Mouse (Mus musculus) heart, adult 2 months (tissue): Measurements from ENCODE around the gene Ifna16. TPM values are rescaled to one million over a fixed set of nuclear protein-coding genes. Genes with fewer than 3 reads are reported as not detected.

Source experiments
- DNase-seq, 2 experiments: peaks; one replicate each; pipeline ENCODE4 v3.0.0; 2021
- H3K27ac ChIP-seq: fragments of 200-600 bp; 2 replicates; pipeline ENCODE4 v1.8.1; 2022
- H3K27me3 ChIP-seq: fragments of 200-500 bp; 2 replicates; pipeline ENCODE4 v1.6.1; 2012; ENCODE audit warnings: mild to moderate bottlenecking, low read length, inconsistent platforms, mixed read lengths; ENCODE audit not compliant: control insufficient read depth, insufficient read depth
- H3K36me3 ChIP-seq: fragments of 200-500 bp; 2 replicates; pipeline ENCODE4 v1.6.1; 2012; ENCODE audit warnings: low read length, inconsistent platforms; ENCODE audit not compliant: control insufficient read depth, insufficient read depth
- H3K4me1 ChIP-seq: fragments of 200-500 bp; 2 replicates; pipeline ENCODE4 v1.6.1; 2011; ENCODE audit warnings: low read length; ENCODE audit not compliant: control insufficient read depth, insufficient read depth
- H3K4me3 ChIP-seq: fragments of 200-600 bp; 2 replicates; pipeline ENCODE4 v1.8.1; 2022
- H3K79me2 ChIP-seq: fragments of 200-500 bp; replicated peaks from 2 replicates; pipeline ENCODE4 v1.6.1; 2012; ENCODE audit warnings: mild to moderate bottlenecking, inconsistent platforms, low read length, moderate library complexity, mixed read lengths; ENCODE audit not compliant: control insufficient read depth, insufficient read depth
- H3K9ac ChIP-seq: fragments of 200-500 bp; 2 replicates; pipeline ENCODE4 v1.6.1; 2012; ENCODE audit warnings: low read depth, mild to moderate bottlenecking, control low read depth, inconsistent platforms, low read length, mixed read lengths
- CTCF ChIP-seq: fragments of 200-600 bp; IDR thresholded peaks from 2 replicates; pipeline ENCODE4 v1.8.1; 2022; ENCODE audit warnings: antibody characterized with exemption, mild to moderate bottlenecking, moderate library complexity
- EP300 ChIP-seq: fragments of 200-500 bp; IDR thresholded peaks from 2 replicates; pipeline ENCODE4 v1.6.1; 2011; ENCODE audit warnings: low read depth, low read length, control low read depth; ENCODE audit not compliant: insufficient read depth
- POLR2A ChIP-seq: fragments of 200-500 bp; IDR thresholded peaks from 2 replicates; pipeline ENCODE4 v1.6.1; 2011; ENCODE audit warnings: mild to moderate bottlenecking, low read depth, low read length, control low read depth; ENCODE audit not compliant: insufficient read depth
- WGBS: fragments of 180-500 bp; shearing (Covaris S2); methylation state at CpG from one replicate; pipeline ENCODE4 v1.1.7; 2018; 5-methylcytosine and 5-hydroxymethylcytosine counted together
- intact Hi-C: fragments of 180-260 bp; cut with DNase I; formaldehyde crosslinking; loops from one replicate; pipeline ENCODE4 v1.15.1; 2025
- polyA plus RNA-seq: library from polyadenylated mRNA; depleted of rRNA; stranded (reverse); fragments of >200 nt; gene quantifications from 2 replicates; pipeline ENCODE4 v1.2.3, GENCODE M21; 2012
- total RNA-seq, 2 experiments: library from RNA; stranded (reverse); gene quantifications; 2 replicates each; pipeline ENCODE4 v1.2.3; 2021

Gene Ifna16
- total and polyA plus RNA-seq, 3 experiments: not detected

- TF ChIP-seq CTCF (peak; percentile 67), EP300 (no peak), POLR2A (no peak)
- no peak overlapping the region for H3K27ac ChIP-seq
- H3K79me2 ChIP-seq: no peaks in the 10 kb centered on the region
- no peaks in the 10 kb centered on the region for H3K27me3 ChIP-seq
- H3K36me3 ChIP-seq: no peaks in the 10 kb centered on the region
- 36% methylated on average over 8 of the region's 8 CpGs for WGBS
- DNase-seq: no peak
- H3K4me3 ChIP-seq: no peak overlapping the region
- H3K4me1 ChIP-seq: no peaks in the 10 kb centered on the region
- intact Hi-C loops: loop anchor here (5.0 kb wide), 1 partner anchor 142 kb away; no protein-coding TSS in a partner anchor
- no peak overlapping the region for H3K9ac ChIP-seq
Observed at GRCm38 (mm10) chr4:88680362-88680761, 3.6 kb upstream of the Ifna16 start.

- intact Hi-C loops: no loop called here
- Histone ChIP-seq H3K4me3 (no peak overlapping the region), H3K9ac (no peak overlapping the region), H3K4me1 (no peaks in the 10 kb centered on the region), H3K79me2 (no peaks in the 10 kb centered on the region), H3K36me3 (no peaks in the 10 kb centered on the region), H3K27ac (no peak overlapping the region), H3K27me3 (no peaks in the 10 kb centered on the region; the same call in 1 of the 2 replicates)
- no peak for TF ChIP-seq EP300
- no peak for TF ChIP-seq CTCF
- TF ChIP-seq POLR2A: no peak
- no peak for DNase-seq
- WGBS: 15% methylated on average over 1 of the region's 1 CpGs
Observed at GRCm38 (mm10) chr4:88655461-88655860, 21.3 kb downstream of the Ifna16 start.

GRCm38 (mm10) chr4:88653644-88654043, 23.1 kb downstream of the Ifna16 start:
- Histone ChIP-seq H3K27ac (no peak overlapping the region), H3K4me3 (no peak overlapping the region), H3K79me2 (no peaks in the 10 kb centered on the region), H3K36me3 (no peaks in the 10 kb centered on the region), H3K9ac (no peak overlapping the region), H3K4me1 (no peaks in the 10 kb centered on the region), H3K27me3 (no peaks in the 10 kb centered on the region; the same call in 1 of the 2 replicates)
- intact Hi-C loops: no loop called here
- 85% methylated on average over 3 of the region's 3 CpGs for WGBS
- no peak for DNase-seq
- TF ChIP-seq CTCF (no peak), EP300 (no peak), POLR2A (no peak)

- Histone ChIP-seq H3K4me1 (no peaks in the 10 kb centered on the region), H3K9ac (no peak within 1 kb of the TSS), H3K27ac (no peak within 1 kb of the TSS), H3K79me2 (no peaks in the 10 kb centered on the region), H3K27me3 (no peaks in the 10 kb centered on the region), H3K36me3 (no peaks in the 10 kb centered on the region), H3K4me3 (no peak within 1 kb of the TSS)
- no peak for DNase-seq
- TF ChIP-seq CTCF: no peak
- TF ChIP-seq POLR2A: no peak
- no peak for TF ChIP-seq EP300
- intact Hi-C loops: no loop called here
- WGBS: 56% methylated on average over 2 of the region's 2 CpGs
Observed at GRCm38 (mm10) chr4:88644359-88644758, 32.4 kb downstream of the Ifna16 start, which contains the start of gene Ifna13. Gene Ifna13 (minus strand): TSS chr4:88644459.

- no peak for DNase-seq
- Histone ChIP-seq H3K4me1 (no peaks in the 10 kb centered on the region), H3K9ac (no peak overlapping the region), H3K27me3 (no peaks in the 10 kb centered on the region), H3K27ac (no peak overlapping the region), H3K4me3 (no peak overlapping the region), H3K79me2 (no peaks in the 10 kb centered on the region), H3K36me3 (no peaks in the 10 kb centered on the region)
- WGBS: 27% methylated on average over 2 of the region's 2 CpGs
- TF ChIP-seq EP300 (no peak), POLR2A (no peak)
- intact Hi-C loops: no loop called here
Observed at GRCm38 (mm10) chr4:88642526-88642925, 34.2 kb downstream of the Ifna16 start.

- DNase-seq: peak; percentile 88 to 93
- Histone ChIP-seq H3K4me3 (peak overlapping the region; percentile 57), H3K4me1 (no peaks in the 10 kb centered on the region), H3K27ac (no peak overlapping the region), H3K9ac (peak overlapping the region; percentile 72), H3K79me2 (no peaks in the 10 kb centered on the region), H3K36me3 (no peaks in the 10 kb centered on the region), H3K27me3 (no peaks in the 10 kb centered on the region)
- 8% methylated on average over 11 of the region's 11 CpGs for WGBS
- TF ChIP-seq POLR2A (no peak), CTCF (peak; percentile 89), EP300 (peak; percentile 83)
- intact Hi-C loops: loop anchor here (2.0 kb wide), 1 partner anchor 90 kb away; no protein-coding TSS in a partner anchor
Observed at GRCm38 (mm10) chr4:88641077-88641831, 35.5 kb downstream of the Ifna16 start.
